Mouse (Mus musculus) liver, postnatal 0 days (tissue): ENCODE data around the gene Ip6k3. TPM values are rescaled to one million over a fixed set of nuclear protein-coding genes. Genes with fewer than 3 reads are reported as not detected.

Source experiments
- ATAC-seq: fragments of 200-750 bp; cut with Nextera tagmentation; 2 replicates; pipeline ENCODE4 v1.8.0; 2017; ENCODE audit warnings: mild to moderate bottlenecking, moderate library complexity
- DNase-seq: peaks from one replicate; pipeline ENCODE4 v3.0.0-alpha.2; 2016
- H3K27ac ChIP-seq: fragments of 300-500 bp; sonication (generic); 2 replicates; pipeline ENCODE4 v1.5.1; 2014; ENCODE audit warnings: antibody characterized with exemption, moderate library complexity, mild to moderate bottlenecking, low read depth
- H3K27me3 ChIP-seq: fragments of 300-500 bp; sonication (generic); 2 replicates; pipeline ENCODE4 v1.6.1; 2014; ENCODE audit warnings: low read length, control low read depth, mixed read lengths; ENCODE audit not compliant: insufficient read depth
- H3K36me3 ChIP-seq: fragments of 300-500 bp; sonication (generic); replicated peaks from 2 replicates; pipeline ENCODE4 v1.6.1; 2014; ENCODE audit warnings: mild to moderate bottlenecking, control low read depth, low read length, moderate library complexity, mixed read lengths; ENCODE audit not compliant: insufficient read depth
- H3K4me1 ChIP-seq: fragments of 300-500 bp; sonication (generic); 2 replicates; pipeline ENCODE4 v1.6.1; 2014; ENCODE audit warnings: antibody characterized with exemption, mild to moderate bottlenecking, control low read depth; ENCODE audit not compliant: insufficient read depth
- H3K4me2 ChIP-seq: fragments of 300-500 bp; sonication (generic); 2 replicates; pipeline ENCODE4 v1.6.1; 2014; ENCODE audit warnings: low read depth, mild to moderate bottlenecking, low read length, moderate library complexity, mixed read lengths
- H3K4me3 ChIP-seq: fragments of 300-500 bp; sonication (generic); 2 replicates; pipeline ENCODE4 v1.5.1; 2014; ENCODE audit warnings: low read depth, low read length
- H3K9ac ChIP-seq: fragments of 300-500 bp; sonication (generic); replicated peaks from 2 replicates; pipeline ENCODE4 v1.6.1; 2014; ENCODE audit warnings: mild to moderate bottlenecking, moderate library complexity
- H3K9me3 ChIP-seq: fragments of 300-500 bp; sonication (generic); 2 replicates; pipeline ENCODE4 v1.6.1; 2016; ENCODE audit warnings: mild to moderate bottlenecking, control low read depth, low read length, mixed read lengths
- CTCF ChIP-seq: sonication (generic); IDR thresholded peaks from 2 replicates; pipeline ENCODE4 v1.5.1; 2016; ENCODE audit warnings: antibody characterized with exemption, low read depth
- EP300 ChIP-seq: IDR thresholded peaks from 2 replicates; pipeline ENCODE4 v1.6.1; 2016; ENCODE audit warnings: antibody characterized with exemption, low read depth, mild to moderate bottlenecking
- WGBS: fragments of 180-500 bp; shearing (Covaris S2); extraction: QIAGEN DNeasy Blood & Tissue Kit; methylation state at CpG from one replicate; pipeline ENCODE4 v1.1.7; 2014; ENCODE audit not compliant: insufficient replicate concordance; 5-methylcytosine and 5-hydroxymethylcytosine counted together
- polyA plus RNA-seq: library from polyadenylated mRNA; unstranded; fragments of >200 nt; fragmentation: Nextera tagmentation; extraction: Ambion mirVana; gene quantifications from 2 replicates; pipeline ENCODE4 v1.2.1, GENCODE M21; 2015

The Ip6k3 gene
- polyA plus RNA-seq, 1 experiment from 2014 or later = 0.06 TPM

GRCm38 (mm10) chr17:27106745-27107144, 60.9 kb downstream of the Ip6k3 start:
- TF ChIP-seq CTCF (peak; percentile 62), EP300 (no peak)
- Histone ChIP-seq H3K9ac (no peak overlapping the region), H3K27ac (no peak overlapping the region), H3K4me1 (no peaks in the 10 kb centered on the region), H3K4me2 (no peak overlapping the region), H3K4me3 (no peak overlapping the region), H3K36me3 (peaks cover 2% of the 10 kb centered on the region; the same call in 1 of the 2 replicates), H3K27me3 (no peaks in the 10 kb centered on the region), H3K9me3 (no peaks in the 10 kb centered on the region)
- ATAC-seq (no peak), DNase-seq (peak; percentile 47)
- 83% methylated on average over 9 of the region's 9 CpGs for WGBS

DNA sequence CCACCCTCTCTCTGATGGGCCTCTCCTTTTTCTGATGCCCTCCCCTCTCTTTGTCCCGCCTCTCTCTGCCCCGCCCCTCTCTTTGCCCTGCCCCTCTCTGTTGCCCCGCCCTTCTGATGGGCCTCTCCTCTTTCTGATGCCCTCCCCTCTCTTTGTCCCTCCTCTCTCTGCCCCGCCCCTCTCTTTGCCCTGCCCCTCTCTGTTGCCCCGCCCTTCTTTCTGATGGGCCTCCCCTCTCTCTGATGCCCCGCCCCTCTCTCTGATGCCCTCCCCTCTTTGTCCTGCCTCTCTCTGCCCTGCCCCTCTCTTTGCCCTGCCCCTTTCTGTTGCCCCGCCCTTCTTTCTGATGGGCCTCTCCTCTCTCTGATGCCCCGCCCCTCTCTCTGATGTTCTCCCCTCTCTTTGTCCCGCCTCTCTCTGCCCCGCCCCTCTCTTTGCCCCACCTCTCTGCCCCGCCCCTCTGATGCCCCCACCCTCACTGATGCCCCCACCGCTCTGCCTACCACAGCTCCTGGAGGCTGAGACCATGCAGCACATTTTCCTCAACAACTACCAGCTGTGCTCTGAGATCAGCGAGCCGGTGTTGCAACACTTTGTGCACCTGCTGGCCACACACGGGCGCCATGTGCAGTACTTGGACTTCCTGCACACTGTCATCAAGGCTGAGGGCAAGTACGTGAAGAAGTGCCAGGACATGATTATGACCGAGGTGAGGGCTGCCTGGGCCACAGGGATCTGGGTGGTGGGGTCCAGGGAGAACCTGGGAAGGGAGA, 61.7 kb downstream of the Ip6k3 start:
- Histone ChIP-seq H3K9me3 (no peaks in the 10 kb centered on the region), H3K4me3 (no peak overlapping the region), H3K4me2 (no peak overlapping the region), H3K27ac (no peak overlapping the region), H3K4me1 (no peaks in the 10 kb centered on the region), H3K27me3 (no peaks in the 10 kb centered on the region), H3K9ac (no peak overlapping the region), H3K36me3 (no peaks in the 10 kb centered on the region; the same call in 1 of the 2 replicates)
- ATAC-seq = peak; percentile 59
- no peak for TF ChIP-seq CTCF
- TF ChIP-seq EP300 = no peak
- 75% methylated on average over 18 of the region's 18 CpGs for WGBS
- peak; percentile 42 for DNase-seq

GRCm38 (mm10) chr17:27101675-27102074, 65.9 kb downstream of the Ip6k3 start:
- TF ChIP-seq EP300 (no peak), CTCF (no peak)
- H3K9ac ChIP-seq = no peak overlapping the region

GRCm38 (mm10) chr17:27095690-27096089, 71.9 kb downstream of the Ip6k3 start:
- H3K27me3 ChIP-seq = no peaks in the 10 kb centered on the region
- peak; percentile 31 for TF ChIP-seq CTCF
- TF ChIP-seq EP300 = no peak
- 51% methylated on average over 13 of the region's 13 CpGs for WGBS
- no peaks in the 10 kb centered on the region for H3K4me1 ChIP-seq
- H3K27ac ChIP-seq = no peak overlapping the region
- no peak overlapping the region for H3K4me3 ChIP-seq
- H3K9me3 ChIP-seq = no peaks in the 10 kb centered on the region
- ATAC-seq (no peak), DNase-seq (no peak)
- H3K4me2 ChIP-seq = no peak overlapping the region
- H3K9ac ChIP-seq = no peak overlapping the region
- H3K36me3 ChIP-seq = 0 out of 2 replicates have a peak, but pooled peaks cover 3% of the 10 kb centered on the region

More at GRCm38 (mm10) chr17:27101675-27102074, 65.9 kb downstream of the Ip6k3 start:
- Histone ChIP-seq H3K27ac (no peak overlapping the region), H3K27me3 (no peaks in the 10 kb centered on the region), H3K36me3 (no peaks in the 10 kb centered on the region), H3K4me3 (no peak overlapping the region), H3K4me2 (no peak overlapping the region), H3K4me1 (no peaks in the 10 kb centered on the region), H3K9me3 (no peaks in the 10 kb centered on the region)
- DNase-seq (no peak), ATAC-seq (no peak)
- WGBS = 86% methylated on average over 5 of the region's 5 CpGs

Other genes starting within 250 kb of the Ip6k3 start
- gene Phf1, start 234.7 kb downstream of the Ip6k3 start, polyA plus RNA-seq = 2.5 and 2.7 TPM in 2 replicates
- 83.4 and 87.1 TPM in 2 replicates for gene Cuta, start 228.2 kb downstream of the Ip6k3 start, polyA plus RNA-seq
- gene Syngap1, start 226.5 kb downstream of the Ip6k3 start, polyA plus RNA-seq = 0.19 and 0.33 TPM in 2 replicates
- 3.3 and 4.4 TPM in 2 replicates for gene Zbtb9, start 194.6 kb downstream of the Ip6k3 start, polyA plus RNA-seq
- 2.7 and 2.9 TPM in 2 replicates for gene Bak1, start 138.8 kb downstream of the Ip6k3 start, polyA plus RNA-seq
- gene Itpr3, start 110.5 kb downstream of the Ip6k3 start, polyA plus RNA-seq = 0.36 and 0.45 TPM in 2 replicates
- gene Uqcc2, start 33.9 kb downstream of the Ip6k3 start, polyA plus RNA-seq = 101 and 107 TPM in 2 replicates
- gene Lemd2, start 36.7 kb upstream of the Ip6k3 start, polyA plus RNA-seq = 4.7 and 5.2 TPM in 2 replicates